Mouse (Mus musculus) heart, adult 18-20 months (tissue): ENCODE measurements around the gene Pnpla8. TPM values are rescaled to one million over a fixed set of nuclear protein-coding genes. Genes with fewer than 3 reads are reported as not detected.

Source experiments
- DNase-seq, 2 experiments: peaks; one replicate each; pipeline ENCODE4 v3.0.0; 2021 to 2022; ENCODE audit warnings: mixed read lengths in 1 of 2
- microRNA-seq, 2 experiments: library from miRNA; unstranded; fragments of <30 nt; microRNA quantifications; one replicate each; pipeline ENCODE4 v1.2.0; 2022
- total RNA-seq, 2 experiments: library from RNA; stranded (reverse); gene quantifications; 2 replicates each; pipeline ENCODE4 v1.2.3; 2021

The Pnpla8 gene
- total RNA-seq, 2 experiments from 2014 or later = 136 to 151 TPM

GRCm38 (mm10) chr12:44346143-44346542 lies 125.0 kb downstream of the Pnpla8 start:
- DNase-seq = no peak

GRCm38 (mm10) chr12:44355116-44355515 lies 133.9 kb downstream of the Pnpla8 start:
- DNase-seq = no peak

- no peak for DNase-seq
Measured at GRCm38 (mm10) chr12:44357460-44357859, 136.3 kb downstream of the Pnpla8 start.

GRCm38 (mm10) chr12:44357881-44358280 lies 136.7 kb downstream of the Pnpla8 start:
- DNase-seq = no peak

- DNase-seq = no peak
Measured at GRCm38 (mm10) chr12:44371076-44371710, 150.0 kb downstream of the Pnpla8 start.

Small RNAs within 50 kb of the gene (microRNA-seq; reads per million reads assigned to microRNA genes)
- gene Mir5627 = 0 reads per million in 2 experiments

Other genes starting within 250 kb of the Pnpla8 start
- gene Dnajb9, start 11.0 kb upstream of the Pnpla8 start, total RNA-seq = 10 to 100 TPM; 41.4 to 43.3 TPM
- gene Nrcam, start 107.5 kb downstream of the Pnpla8 start, total RNA-seq = under 1 TPM; 0.18 to 0.52 TPM